Mouse (Mus musculus): Measurements from ENCODE around the gene Arhgef1.

The Arhgef1 gene

DNA sequence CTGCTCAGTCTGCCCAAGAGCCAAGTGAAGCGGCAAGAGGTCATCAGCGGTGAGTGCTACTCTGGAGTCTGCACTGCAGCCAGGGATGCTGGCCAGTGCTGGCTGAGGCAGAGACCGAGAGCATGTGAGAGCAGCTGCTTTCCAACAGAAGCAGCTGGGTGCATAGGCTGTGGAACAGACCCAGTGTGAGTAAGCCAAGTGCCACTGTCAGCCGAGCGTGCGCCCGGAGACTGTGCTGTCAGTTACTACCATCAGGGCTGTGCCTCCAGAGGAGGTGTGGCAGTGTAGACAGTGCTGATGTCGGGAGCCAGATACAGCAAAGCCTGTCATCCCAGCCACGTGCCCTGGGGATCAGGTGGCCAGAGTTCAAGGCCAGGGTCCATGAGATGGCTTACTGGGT is 17.0 kb downstream of the Arhgef1 start:
- in situ Hi-C loops (cut with MboI; ENCODE audit: unreplicated experiment in 2 of 2) = loop anchor here in 1 of 2 experiments (5.0 kb wide), 1 partner anchor 32 kb away; no protein-coding TSS in a partner anchor

- in situ Hi-C loops (cut with MboI; ENCODE audit: unreplicated experiment in 2 of 2) = no loop called here
Measured at GRCm38 (mm10) chr7:24930475-24930874, 27.8 kb downstream of the Arhgef1 start.

DNA sequence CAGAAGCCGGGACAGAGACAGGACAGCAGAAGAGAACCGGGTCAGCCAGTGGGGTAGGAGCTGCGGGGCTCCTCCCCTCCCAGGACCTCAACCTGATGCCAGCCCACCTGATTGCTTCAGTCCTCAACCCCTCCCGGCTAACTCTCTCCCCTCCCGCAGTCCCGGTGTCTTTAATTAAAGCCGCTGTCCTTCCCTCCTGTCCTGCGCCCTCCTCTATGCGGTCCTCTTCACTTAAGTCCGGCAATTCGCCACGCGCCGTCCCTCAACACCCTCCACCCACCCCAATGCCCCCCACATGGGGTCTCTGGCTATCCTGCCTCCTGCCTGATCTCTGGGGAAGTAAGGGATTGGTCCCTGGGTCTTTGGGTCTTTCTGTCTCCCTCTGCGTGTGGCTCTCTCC is 28.9 kb downstream of the Arhgef1 start:
- in situ Hi-C loops (cut with MboI; ENCODE audit: unreplicated experiment in 2 of 2) = no loop called here

DNA sequence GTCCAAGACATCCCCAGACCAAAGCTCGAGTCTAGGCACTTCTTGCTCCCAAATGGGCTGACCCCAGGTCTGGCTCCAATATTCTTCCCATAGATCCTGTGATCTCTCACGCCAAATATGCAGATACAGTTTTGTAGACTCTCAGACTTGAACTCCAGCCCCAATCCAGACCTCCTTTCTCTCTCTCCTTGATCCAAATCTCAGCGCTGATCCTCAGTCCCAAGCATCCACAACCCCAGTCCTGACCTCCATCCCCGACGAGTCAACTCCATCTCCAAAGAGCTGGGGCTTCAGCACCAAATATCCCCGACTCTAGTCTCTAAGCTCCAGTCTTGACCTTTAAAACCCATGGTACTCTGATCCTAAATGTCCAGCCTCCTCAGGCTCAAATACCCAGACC is 40.9 kb downstream of the Arhgef1 start:
- in situ Hi-C loops (cut with MboI; ENCODE audit: unreplicated experiment in 2 of 2) = no loop called here

GRCm38 (mm10) chr7:24944257-24944950 is 41.7 kb downstream of the Arhgef1 start, which contains the start of gene Gm4881:
Gene Gm4881, minus strand, starts transcription at chr7:24944494.
- in situ Hi-C loops (cut with MboI; ENCODE audit: unreplicated experiment in 2 of 2) = no loop called here

DNA sequence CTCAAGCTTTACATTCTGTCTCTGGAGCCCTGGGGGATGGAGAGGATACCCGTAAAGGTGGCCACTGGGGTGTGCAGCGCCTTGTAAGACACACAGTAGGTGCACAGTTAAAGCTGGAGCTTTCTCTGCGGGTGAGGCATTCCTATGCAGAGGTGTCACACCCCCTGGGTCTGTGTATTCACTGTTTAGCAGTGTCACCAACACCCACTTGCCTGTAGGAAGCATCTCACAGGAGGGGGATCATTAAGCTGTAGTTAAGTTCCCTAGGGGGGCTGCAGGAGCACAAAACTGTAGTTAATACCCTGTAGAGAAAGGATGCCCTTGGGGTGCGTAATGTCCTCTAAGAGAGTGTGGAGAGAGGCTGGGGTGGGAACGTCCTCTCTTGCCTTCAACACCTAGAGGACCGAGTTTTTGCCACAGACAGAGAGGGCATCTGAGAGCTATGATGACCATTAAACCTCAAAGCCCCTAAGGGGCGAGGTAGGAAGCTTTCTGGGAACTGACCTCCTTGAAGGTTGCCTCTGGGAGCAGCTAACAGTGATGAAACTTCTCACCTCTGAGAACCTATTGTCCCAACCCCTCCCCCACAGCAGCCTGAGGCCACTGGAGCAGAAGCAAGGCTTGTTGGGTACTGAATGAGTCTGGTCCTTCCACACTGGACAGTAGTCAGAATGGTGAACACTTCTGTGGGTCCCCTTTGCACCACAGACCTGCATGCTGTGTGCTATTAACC is 44.8 kb downstream of the Arhgef1 start:
- in situ Hi-C loops (cut with MboI; ENCODE audit: unreplicated experiment in 2 of 2) = no loop called here

DNA sequence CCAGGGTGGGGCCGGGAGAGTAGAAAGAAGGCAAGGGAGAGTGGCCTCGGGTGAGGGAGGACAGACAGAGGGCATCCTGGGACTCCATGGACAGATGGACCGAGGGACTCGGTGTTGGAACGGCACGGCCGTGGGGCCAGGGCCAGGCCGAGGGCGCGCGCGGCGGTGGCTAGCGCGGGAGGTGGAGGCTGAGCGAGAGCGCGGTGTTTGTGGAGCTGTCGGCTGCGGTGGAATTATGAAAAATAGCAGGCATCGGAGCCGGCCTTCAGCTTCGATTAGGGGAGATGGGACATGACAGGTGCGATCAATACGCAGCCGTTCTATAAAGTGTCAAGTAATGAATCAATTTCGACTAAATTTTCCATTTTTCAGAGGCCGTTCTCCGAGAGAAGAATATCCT is 46.1 kb downstream of the Arhgef1 start:
- in situ Hi-C loops (cut with MboI; ENCODE audit: unreplicated experiment in 2 of 2) = no loop called here

DNA sequence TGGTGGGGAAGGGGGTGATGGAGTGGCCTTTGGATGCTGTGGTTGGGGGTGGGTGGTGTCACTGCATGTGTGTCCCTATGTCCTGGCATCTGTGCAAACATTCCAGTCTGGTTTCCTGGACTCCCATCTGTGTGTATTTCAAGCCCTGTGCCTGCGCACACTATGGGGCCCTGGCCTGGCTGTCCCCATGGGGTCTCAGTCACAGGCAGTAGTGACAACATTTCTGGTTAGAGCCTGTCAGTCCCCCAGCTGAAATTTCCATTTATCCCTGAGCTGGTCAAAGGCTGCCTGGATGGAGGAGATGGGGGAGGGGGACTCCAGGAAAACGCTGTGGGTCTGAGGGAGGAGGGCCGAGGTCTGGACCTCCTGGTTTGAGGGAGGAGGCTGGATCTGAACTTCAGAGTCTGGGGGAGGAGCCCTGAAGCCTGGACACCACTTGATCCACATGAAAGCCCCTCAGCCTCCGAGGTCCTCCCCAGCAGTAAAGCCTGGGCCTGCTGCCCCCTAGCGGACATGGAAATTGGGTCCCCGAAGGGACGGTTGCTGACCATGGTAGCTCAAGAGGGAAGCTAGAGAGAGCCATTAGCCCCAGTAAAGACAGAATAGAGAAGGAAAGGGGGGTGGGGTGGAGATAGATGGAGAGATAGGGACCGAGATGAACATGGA is 47.4 kb downstream of the Arhgef1 start:
- in situ Hi-C loops (cut with MboI; ENCODE audit: unreplicated experiment in 2 of 2) = loop anchor here (5.0 to 25.0 kb wide), 2 partner anchors 43 to 638 kb away; partner anchors contain the start of genes Zfp61 (in 1 of the 2) and Zfp94 (in 1 of the 2)

GRCm38 (mm10) chr7:24953966-24954365 is 51.3 kb downstream of the Arhgef1 start:
- in situ Hi-C loops (cut with MboI; ENCODE audit: unreplicated experiment in 2 of 2) = loop anchor here (5.0 to 25.0 kb wide), 2 partner anchors 47 to 642 kb away; partner anchors contain the start of genes Zfp61 (in 1 of the 2) and Zfp94 (in 1 of the 2)

DNA sequence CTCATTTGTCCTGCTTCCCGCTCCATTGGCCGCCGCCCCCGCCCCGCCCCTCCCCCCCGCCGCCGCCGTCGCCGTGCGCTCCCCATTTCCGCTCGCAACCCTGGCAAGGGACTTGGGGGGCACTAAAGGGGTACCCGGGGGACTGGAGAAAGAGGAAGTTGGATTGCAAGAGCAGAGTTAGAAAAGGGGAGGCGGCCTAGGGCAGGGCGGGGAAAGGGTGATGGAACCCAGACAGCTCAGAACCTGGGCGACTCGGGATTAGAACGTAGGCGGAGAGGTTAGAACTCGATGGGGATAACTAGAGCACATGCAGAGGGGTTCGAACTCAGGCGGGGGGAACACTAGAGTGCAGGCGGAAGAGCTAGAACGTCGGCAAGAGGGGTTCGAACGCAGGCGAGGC is 51.7 kb downstream of the Arhgef1 start:
- in situ Hi-C loops (cut with MboI; ENCODE audit: unreplicated experiment in 2 of 2) = loop anchor here (5.0 to 25.0 kb wide), 2 partner anchors 47 to 642 kb away; partner anchors contain the start of genes Zfp61 (in 1 of the 2) and Zfp94 (in 1 of the 2)

DNA sequence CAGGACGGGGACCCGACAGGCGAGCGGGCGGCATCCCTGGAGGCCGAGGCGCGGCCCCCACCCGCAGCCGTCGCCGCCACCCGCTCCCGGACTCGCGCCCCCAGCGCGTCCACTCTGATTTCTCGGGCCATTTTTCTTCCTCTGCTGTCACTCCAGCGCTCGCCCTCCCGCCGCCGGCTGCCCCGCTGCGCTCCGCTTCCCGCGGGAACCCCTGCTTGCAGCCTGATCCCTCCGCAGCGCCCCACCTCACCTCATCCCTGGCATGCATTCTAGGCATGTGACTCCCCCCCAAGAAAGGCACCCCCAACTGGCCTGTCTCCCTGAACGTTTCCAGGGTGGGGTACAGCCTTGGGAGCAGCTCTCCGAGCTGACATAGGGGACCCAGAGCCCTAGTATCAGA is 52.5 kb downstream of the Arhgef1 start:
- in situ Hi-C loops (cut with MboI; ENCODE audit: unreplicated experiment in 2 of 2) = loop anchor here in 1 of 2 experiments (25.0 kb wide), 1 partner anchor 643 kb away; the partner anchor contains the start of genes Zfp61 and Zfp94

GRCm38 (mm10) chr7:24964288-24964687 is 61.6 kb downstream of the Arhgef1 start:
- in situ Hi-C loops (cut with MboI; ENCODE audit: unreplicated experiment in 2 of 2) = loop anchor here in 1 of 2 experiments (25.0 kb wide), 1 partner anchor 652 kb away; the partner anchor contains the start of genes Zfp61 and Zfp94

GRCm38 (mm10) chr7:24964897-24965535 is 62.3 kb downstream of the Arhgef1 start:
- in situ Hi-C loops (cut with MboI; ENCODE audit: unreplicated experiment in 2 of 2) = loop anchor here (5.0 to 25.0 kb wide), 3 partner anchors 78 to 653 kb away; partner anchors contain the start of genes Zfp61 (in 1 of the 2) and Zfp94 (in 1 of the 2)

- in situ Hi-C loops (cut with MboI; ENCODE audit: unreplicated experiment in 2 of 2) = loop anchor here (5.0 to 25.0 kb wide), 3 partner anchors 81 to 656 kb away; partner anchors contain the start of genes Zfp61 (in 1 of the 2) and Zfp94 (in 1 of the 2)
Measured at GRCm38 (mm10) chr7:24967966-24968365, 65.3 kb downstream of the Arhgef1 start.

DNA sequence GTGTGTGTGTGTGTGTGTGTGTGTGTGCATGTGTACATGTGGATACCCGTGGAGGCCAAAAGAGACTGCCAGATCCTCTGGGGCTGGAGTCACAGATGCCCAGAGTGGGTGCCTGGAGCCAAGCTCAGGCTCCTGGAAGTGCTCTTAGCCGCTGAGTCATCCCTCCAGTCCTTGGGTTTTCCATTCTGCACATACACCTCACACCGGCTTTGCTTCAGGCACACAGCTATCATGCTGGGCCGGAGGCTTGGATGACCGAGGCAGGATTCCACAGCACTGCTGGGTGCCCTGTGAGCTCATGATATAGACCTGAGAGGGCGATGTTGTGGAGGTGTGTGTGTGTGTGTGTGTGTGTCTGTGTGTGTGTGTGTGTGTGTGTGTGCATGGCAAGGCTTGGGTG is 65.8 kb downstream of the Arhgef1 start:
- in situ Hi-C loops (cut with MboI; ENCODE audit: unreplicated experiment in 2 of 2) = loop anchor here (5.0 to 25.0 kb wide), 3 partner anchors 81 to 656 kb away; partner anchors contain the start of genes Zfp61 (in 1 of the 2) and Zfp94 (in 1 of the 2)

DNA sequence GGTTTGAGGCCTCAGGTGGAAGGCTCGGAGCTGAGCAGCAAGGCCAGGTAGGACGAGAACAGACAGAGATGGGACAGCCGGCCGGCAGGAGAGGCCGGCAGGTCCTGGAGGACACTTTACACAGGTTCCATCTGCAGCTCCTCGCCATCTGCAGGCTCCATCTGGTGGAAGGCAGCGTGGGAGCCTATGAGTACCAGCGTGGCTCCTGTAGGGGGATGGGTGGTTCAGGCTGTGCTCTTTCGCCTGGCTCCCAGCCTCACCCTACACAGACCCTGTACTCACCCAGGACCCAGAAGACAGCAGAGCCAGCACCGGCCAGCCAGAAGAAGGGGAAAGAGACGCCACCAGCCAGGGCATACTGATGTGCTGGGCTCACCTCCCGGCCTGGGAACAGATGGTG is 67.1 kb downstream of the Arhgef1 start:
- in situ Hi-C loops (cut with MboI; ENCODE audit: unreplicated experiment in 2 of 2) = loop anchor here (5.0 to 25.0 kb wide), 4 partner anchors 83 to 658 kb away; partner anchors contain the start of genes Zfp61 (in 1 of the 2) and Zfp94 (in 1 of the 2)

DNA sequence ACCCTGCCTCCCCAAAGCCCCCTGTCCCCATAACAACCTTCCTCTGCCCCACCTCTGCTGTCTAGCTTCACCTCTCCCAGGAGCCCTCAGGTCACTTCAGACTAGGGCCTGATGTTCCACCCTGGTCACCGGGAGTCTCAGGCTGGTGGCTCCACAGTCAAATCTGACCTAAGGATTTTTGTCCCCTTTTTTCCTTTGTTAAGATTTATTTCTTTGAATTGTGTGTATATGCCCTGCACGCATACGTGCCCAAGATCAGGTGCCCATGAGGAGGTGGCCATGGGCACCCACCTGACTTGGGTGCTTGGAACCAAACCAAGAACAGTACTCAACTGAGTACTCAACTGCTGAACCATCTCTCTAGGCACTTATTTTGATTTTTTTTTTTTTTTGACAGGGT is 67.6 kb downstream of the Arhgef1 start:
- in situ Hi-C loops (cut with MboI; ENCODE audit: unreplicated experiment in 2 of 2) = loop anchor here in 1 of 2 experiments (5.0 to 25.0 kb wide), 3 partner anchors 153 to 658 kb away; partner anchors contain the start of genes Zfp61 and Zfp94

DNA sequence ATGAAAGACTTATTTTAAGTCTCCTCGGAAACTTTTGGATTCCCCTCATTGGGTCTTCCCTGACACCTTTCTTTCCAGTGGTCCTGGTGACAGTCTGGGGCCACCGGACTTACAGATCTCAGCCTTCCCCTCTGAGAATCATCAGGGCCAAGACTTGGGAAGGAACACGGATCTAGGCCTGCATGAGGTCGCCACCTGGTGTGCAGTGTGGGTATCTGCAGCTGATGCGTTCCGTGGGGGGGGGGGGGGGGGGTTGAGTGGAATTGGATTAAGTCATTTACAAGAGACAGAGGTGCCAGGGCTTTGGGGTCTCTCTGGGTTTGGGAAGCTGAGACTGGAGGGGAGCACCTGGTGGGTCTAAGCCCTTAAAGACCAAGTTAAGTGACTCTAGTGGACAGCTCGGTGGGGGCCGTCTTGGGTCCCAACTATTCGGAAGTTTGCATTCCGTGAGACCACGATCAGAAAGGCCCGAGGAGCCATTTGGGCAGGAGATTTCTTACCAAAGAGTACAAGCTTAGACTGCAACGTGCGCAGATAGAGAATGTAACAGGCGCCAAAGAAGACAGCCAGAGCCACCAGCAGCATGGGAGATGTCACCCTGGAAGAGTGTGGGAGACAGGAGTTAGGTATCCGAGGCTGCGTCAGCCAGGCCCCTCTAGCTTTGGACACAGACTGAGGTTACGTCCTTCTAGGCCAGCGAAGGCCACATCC is 68.7 kb downstream of the Arhgef1 start:
- in situ Hi-C loops (cut with MboI; ENCODE audit: unreplicated experiment in 2 of 2) = loop anchor here in 1 of 2 experiments (5.0 to 25.0 kb wide), 3 partner anchors 154 to 659 kb away; partner anchors contain the start of genes Zfp61 and Zfp94

Measured in v-Abl transformed pro-B cells (cell line).